Mouse (Mus musculus) erythroblast, embryonic 14.5 days (primary cell): ENCODE results near the gene Prkrip1. TPM values are rescaled to one million over a fixed set of nuclear protein-coding genes. Genes with fewer than 3 reads are reported as not detected.

ENCODE experiments used
- H3K27me3 ChIP-seq: 2 replicates; pipeline ENCODE4 v1.6.1; 2012; ENCODE audit warnings: inconsistent platforms; ENCODE audit not compliant: control insufficient read depth
- H3K36me3 ChIP-seq: 2 replicates; pipeline ENCODE4 v1.6.1; 2012; ENCODE audit warnings: mild to moderate bottlenecking, inconsistent platforms; ENCODE audit not compliant: control insufficient read depth
- H3K4me1 ChIP-seq: 2 replicates; pipeline ENCODE4 v1.6.1; 2012; ENCODE audit warnings: inconsistent platforms; ENCODE audit not compliant: control insufficient read depth
- H3K4me3 ChIP-seq: replicated peaks from 2 replicates; pipeline ENCODE3; 2012; ENCODE audit warnings: moderate library complexity, mild to moderate bottlenecking, inconsistent platforms
- H3K9me3 ChIP-seq: 2 replicates; pipeline ENCODE4 v1.6.1; 2012; ENCODE audit warnings: low read length, inconsistent platforms, mixed read lengths; ENCODE audit not compliant: control insufficient read depth
- GATA1 ChIP-seq: IDR thresholded peaks from 2 replicates; pipeline ENCODE4 v1.6.1; 2012; ENCODE audit warnings: low read length, inconsistent platforms, mixed read lengths
- TAL1 ChIP-seq: IDR thresholded peaks from 3 replicates; pipeline ENCODE4 v1.6.1; 2012; ENCODE audit warnings: low read length, inconsistent platforms, mixed read lengths
- polyA plus RNA-seq: library from polyadenylated mRNA; stranded (reverse); fragments of >175 nt; gene quantifications from 2 replicates; pipeline ENCODE4 v1.2.3, GENCODE M21; 2012

The Prkrip1 gene
- polyA plus RNA-seq, 1 experiment: 7.3 TPM

GRCm38 (mm10) chr5:136240381-136240780 lies 41.6 kb upstream of the Prkrip1 start:
- H3K4me1 ChIP-seq: peaks cover 10% of the 10 kb centered on the region
- H3K4me3 ChIP-seq: no peak overlapping the region
- H3K9me3 ChIP-seq: no peaks in the 10 kb centered on the region
- H3K27me3 ChIP-seq: peaks cover 48% of the 10 kb centered on the region
- TF ChIP-seq TAL1: no peak
- TF ChIP-seq GATA1: no peak
- no peaks in the 10 kb centered on the region for H3K36me3 ChIP-seq

GRCm38 (mm10) chr5:136237607-136238006 lies 38.8 kb upstream of the Prkrip1 start:
- H3K4me3 ChIP-seq: no peak overlapping the region
- TF ChIP-seq GATA1 (no peak), TAL1 (no peak)
- H3K36me3 ChIP-seq: no peaks in the 10 kb centered on the region
- no peaks in the 10 kb centered on the region for H3K9me3 ChIP-seq
- peaks cover 22% of the 10 kb centered on the region for H3K27me3 ChIP-seq
- H3K4me1 ChIP-seq: peaks cover 3% of the 10 kb centered on the region; the same call in 1 of the 2 replicates

- Histone ChIP-seq H3K36me3 (no peaks in the 10 kb centered on the region), H3K4me3 (no peak overlapping the region), H3K27me3 (peaks cover 26% of the 10 kb centered on the region), H3K9me3 (no peaks in the 10 kb centered on the region), H3K4me1 (peaks cover 3% of the 10 kb centered on the region; the same call in 1 of the 2 replicates)
- no peak for TF ChIP-seq GATA1
- no peak for TF ChIP-seq TAL1
Measured at GRCm38 (mm10) chr5:136236611-136237010, 37.8 kb upstream of the Prkrip1 start.

- no peak overlapping the region for H3K4me3 ChIP-seq
- H3K27me3 ChIP-seq: peaks cover 8% of the 10 kb centered on the region
- no peak for TF ChIP-seq GATA1
- no peak for TF ChIP-seq TAL1
- H3K4me1 ChIP-seq: no peaks in the 10 kb centered on the region
- H3K36me3 ChIP-seq: no peaks in the 10 kb centered on the region
- H3K9me3 ChIP-seq: no peaks in the 10 kb centered on the region
Measured at GRCm38 (mm10) chr5:136230348-136231035, 31.7 kb upstream of the Prkrip1 start.

GRCm38 (mm10) chr5:136226246-136226876 lies 27.6 kb upstream of the Prkrip1 start:
- H3K27me3 ChIP-seq: peaks cover under 1% of the 10 kb centered on the region; the same call in 1 of the 2 replicates
- H3K4me1 ChIP-seq: no peaks in the 10 kb centered on the region
- H3K9me3 ChIP-seq: no peaks in the 10 kb centered on the region; the same call in 1 of the 2 replicates
- H3K36me3 ChIP-seq: peaks cover 2% of the 10 kb centered on the region; the same call in 1 of the 2 replicates
- TF ChIP-seq GATA1: no peak
- H3K4me3 ChIP-seq: no peak overlapping the region

GRCm38 (mm10) chr5:136218585-136218984 lies 19.8 kb upstream of the Prkrip1 start:
- H3K36me3 ChIP-seq: no peaks in the 10 kb centered on the region
- no peak overlapping the region for H3K4me3 ChIP-seq
- peaks cover 2% of the 10 kb centered on the region; the same call in 1 of the 2 replicates for H3K4me1 ChIP-seq
- H3K9me3 ChIP-seq: peaks cover 10% of the 10 kb centered on the region; the same call in 1 of the 2 replicates
- H3K27me3 ChIP-seq: no peaks in the 10 kb centered on the region
- no peak for TF ChIP-seq GATA1
- no peak for TF ChIP-seq TAL1

GRCm38 (mm10) chr5:136217932-136218381 lies 19.2 kb upstream of the Prkrip1 start:
- TF ChIP-seq TAL1: no peak
- no peak for TF ChIP-seq GATA1
- Histone ChIP-seq H3K4me1 (peaks cover 2% of the 10 kb centered on the region; the same call in 1 of the 2 replicates), H3K27me3 (no peaks in the 10 kb centered on the region), H3K36me3 (no peaks in the 10 kb centered on the region), H3K4me3 (no peak overlapping the region), H3K9me3 (peaks cover 10% of the 10 kb centered on the region; the same call in 1 of the 2 replicates)

GRCm38 (mm10) chr5:136217004-136217665 lies 18.4 kb upstream of the Prkrip1 start:
- no peak for TF ChIP-seq GATA1
- no peak for TF ChIP-seq TAL1
- H3K36me3 ChIP-seq: no peaks in the 10 kb centered on the region
- H3K27me3 ChIP-seq: no peaks in the 10 kb centered on the region
- H3K4me3 ChIP-seq: no peak overlapping the region
- H3K4me1 ChIP-seq: peaks cover 2% of the 10 kb centered on the region; the same call in 1 of the 2 replicates
- peaks cover 10% of the 10 kb centered on the region; the same call in 1 of the 2 replicates for H3K9me3 ChIP-seq

GRCm38 (mm10) chr5:136215958-136216357 lies 17.2 kb upstream of the Prkrip1 start:
- Histone ChIP-seq H3K4me3 (no peak overlapping the region), H3K27me3 (no peaks in the 10 kb centered on the region), H3K36me3 (no peaks in the 10 kb centered on the region), H3K9me3 (peaks cover 10% of the 10 kb centered on the region; the same call in 1 of the 2 replicates), H3K4me1 (peaks cover 2% of the 10 kb centered on the region; the same call in 1 of the 2 replicates)
- TF ChIP-seq TAL1: no peak
- TF ChIP-seq GATA1: no peak
